Mouse (Mus musculus) olfactory bulb, adult 2 months (tissue): ENCODE measurements around the gene Coro2a. TPM values are rescaled to one million over a fixed set of nuclear protein-coding genes. Genes with fewer than 3 reads are reported as not detected.

ENCODE experiments used
- H3K27ac ChIP-seq: fragments of 200-500 bp; 2 replicates; pipeline ENCODE4 v1.5.1; 2012; ENCODE audit warnings: low read depth, low read length; ENCODE audit not compliant: insufficient read depth
- H3K4me1 ChIP-seq: fragments of 200-500 bp; 2 replicates; pipeline ENCODE4 v1.6.1; 2012; ENCODE audit warnings: low read length; ENCODE audit not compliant: control insufficient read depth, insufficient read depth
- H3K4me3 ChIP-seq: fragments of 200-500 bp; 2 replicates; pipeline ENCODE4 v1.5.1; 2012; ENCODE audit warnings: mild to moderate bottlenecking, low read depth, low read length, moderate library complexity; ENCODE audit not compliant: insufficient read depth
- CTCF ChIP-seq: fragments of 200-500 bp; IDR thresholded peaks from 2 replicates; pipeline ENCODE4 v1.5.1; 2012; ENCODE audit warnings: low read depth, mild to moderate bottlenecking, low read length, moderate library complexity; ENCODE audit not compliant: insufficient read depth
- POLR2A ChIP-seq: fragments of 200-500 bp; IDR thresholded peaks from 2 replicates; pipeline ENCODE4 v1.6.1; 2012; ENCODE audit warnings: mild to moderate bottlenecking, low read depth, low read length, moderate library complexity; ENCODE audit not compliant: insufficient read depth
- WGBS: fragments of 180-500 bp; shearing (Covaris S2); methylation state at CpG from one replicate; pipeline ENCODE4 v1.1.7; 2018; 5-methylcytosine and 5-hydroxymethylcytosine counted together
- polyA plus RNA-seq: library from polyadenylated mRNA; stranded (reverse); fragments of >200 nt; gene quantifications from 2 replicates; pipeline ENCODE4 v1.2.4, GENCODE M21; 2012; ENCODE audit warnings: low replicate concordance; ENCODE audit not compliant: missing spikeins, insufficient read depth, insufficient read length

Coro2a gene
- polyA plus RNA-seq, 1 experiment: not detected

DNA sequence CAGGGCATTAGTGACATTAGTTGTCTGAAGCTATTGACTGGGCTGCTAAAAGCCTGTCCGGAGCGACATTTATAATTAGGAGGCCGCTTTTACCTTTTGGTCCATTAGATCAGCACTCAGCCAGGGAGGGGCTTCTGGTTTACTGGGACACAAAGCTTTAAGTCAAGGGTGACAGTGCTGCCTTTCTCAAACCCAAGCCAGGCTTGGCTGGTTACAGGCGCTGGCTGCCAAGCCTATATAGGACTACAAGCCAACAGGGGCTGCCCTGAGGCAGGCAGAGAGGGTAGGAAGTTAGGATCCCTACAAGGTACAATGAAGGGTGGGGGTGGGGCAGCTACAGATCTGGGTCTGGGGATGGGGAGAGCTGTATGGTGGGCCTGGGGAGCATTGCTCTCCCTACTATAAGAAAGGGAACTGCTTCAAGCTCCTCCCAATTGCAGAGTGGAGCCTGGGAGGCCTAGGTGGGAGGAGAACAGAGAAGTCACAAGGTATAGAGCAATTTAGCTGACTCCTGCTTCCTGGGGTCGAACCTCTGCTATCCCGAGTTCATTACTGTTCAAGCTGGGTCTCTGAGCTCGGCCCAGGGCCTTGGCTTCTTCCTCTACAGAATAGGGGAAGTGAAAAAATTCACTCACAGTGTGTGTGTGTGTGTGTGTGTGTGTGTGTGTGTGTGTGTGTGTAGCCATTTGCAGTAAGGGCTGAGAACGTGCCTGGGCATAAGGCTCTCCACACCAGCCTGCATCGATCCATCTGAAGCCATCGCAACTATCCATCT is 47.5 kb downstream of the Coro2a start:
- no peak for TF ChIP-seq POLR2A
- TF ChIP-seq CTCF: no peak
- H3K27ac ChIP-seq: no peak overlapping the region
- no peak overlapping the region for H3K4me3 ChIP-seq
- 0 out of 2 replicates have a peak, but pooled peaks cover 3% of the 10 kb centered on the region for H3K4me1 ChIP-seq
- WGBS: 82% methylated on average over 10 of the region's 10 CpGs

DNA sequence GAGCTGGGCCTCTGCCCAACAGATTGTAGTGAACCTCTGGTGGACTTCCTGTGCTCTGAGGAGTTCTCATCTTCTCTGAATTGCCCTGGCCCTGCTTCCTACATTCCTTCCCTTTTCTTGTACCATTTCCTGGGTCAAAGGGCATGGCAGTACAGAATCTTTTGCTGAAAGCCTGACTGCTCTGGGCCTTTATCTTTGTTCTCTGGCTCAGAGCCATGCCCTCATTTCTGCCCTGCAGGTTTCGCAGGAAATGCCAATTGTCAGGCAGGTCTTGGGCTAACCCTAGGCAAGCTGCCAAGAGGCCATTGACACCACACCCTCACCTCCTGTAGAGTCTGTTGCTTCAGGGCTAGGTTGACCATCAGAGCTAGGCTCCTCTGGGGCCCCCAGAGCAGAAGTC is 48.1 kb downstream of the Coro2a start:
- TF ChIP-seq CTCF (no peak), POLR2A (no peak)
- no peak overlapping the region for H3K4me3 ChIP-seq
- 0 out of 2 replicates have a peak, but pooled peaks cover 3% of the 10 kb centered on the region for H3K4me1 ChIP-seq
- H3K27ac ChIP-seq: no peak overlapping the region
- 91% methylated on average over 1 of the region's 1 CpGs for WGBS

GRCm38 (mm10) chr4:46550406-46550805 is 51.6 kb downstream of the Coro2a start:
- Histone ChIP-seq H3K27ac (no peak overlapping the region), H3K4me3 (no peak overlapping the region), H3K4me1 (0 out of 2 replicates have a peak, but pooled peaks cover 3% of the 10 kb centered on the region)
- TF ChIP-seq POLR2A (no peak), CTCF (no peak)
- WGBS: 61% methylated on average over 8 of the region's 8 CpGs

DNA sequence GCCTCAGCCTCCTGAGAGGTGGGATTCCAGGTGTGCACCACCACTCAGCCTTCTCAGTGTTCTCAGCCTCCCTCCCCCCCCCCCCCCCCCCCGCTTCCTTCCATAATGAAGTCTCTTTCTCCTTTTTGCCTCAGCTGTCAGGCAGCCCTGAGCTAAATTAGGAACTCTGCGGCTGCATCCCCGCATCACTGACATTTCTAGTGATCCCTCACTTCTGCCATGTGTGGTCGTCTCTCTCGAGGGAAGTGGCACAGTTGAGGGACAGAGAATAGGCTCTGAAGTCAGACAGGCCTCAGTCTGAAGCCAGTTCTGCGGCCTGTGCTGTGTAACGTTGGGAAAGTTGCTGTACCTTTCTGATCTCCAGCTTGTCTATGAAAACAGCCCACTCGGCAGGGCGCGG is 52.0 kb downstream of the Coro2a start:
- Histone ChIP-seq H3K4me1 (0 out of 2 replicates have a peak, but pooled peaks cover 3% of the 10 kb centered on the region), H3K4me3 (no peak overlapping the region), H3K27ac (no peak overlapping the region)
- 69% methylated on average over 10 of the region's 10 CpGs for WGBS
- no peak for TF ChIP-seq CTCF
- TF ChIP-seq POLR2A: no peak

- Histone ChIP-seq H3K4me1 (0 out of 2 replicates have a peak, but pooled peaks cover 3% of the 10 kb centered on the region), H3K27ac (no peak overlapping the region), H3K4me3 (no peak overlapping the region)
- 45% methylated on average over 6 of the region's 6 CpGs for WGBS
- no peak for TF ChIP-seq CTCF
Observed at GRCm38 (mm10) chr4:46546709-46547108, 55.3 kb downstream of the Coro2a start.

- Histone ChIP-seq H3K27ac (no peak overlapping the region), H3K4me3 (no peak overlapping the region), H3K4me1 (0 out of 2 replicates have a peak, but pooled peaks cover 3% of the 10 kb centered on the region)
- WGBS: 30% methylated on average over 9 of the region's 9 CpGs
- TF ChIP-seq CTCF (no peak), POLR2A (no peak)
Observed at GRCm38 (mm10) chr4:46545498-46545897, 56.5 kb downstream of the Coro2a start.

DNA sequence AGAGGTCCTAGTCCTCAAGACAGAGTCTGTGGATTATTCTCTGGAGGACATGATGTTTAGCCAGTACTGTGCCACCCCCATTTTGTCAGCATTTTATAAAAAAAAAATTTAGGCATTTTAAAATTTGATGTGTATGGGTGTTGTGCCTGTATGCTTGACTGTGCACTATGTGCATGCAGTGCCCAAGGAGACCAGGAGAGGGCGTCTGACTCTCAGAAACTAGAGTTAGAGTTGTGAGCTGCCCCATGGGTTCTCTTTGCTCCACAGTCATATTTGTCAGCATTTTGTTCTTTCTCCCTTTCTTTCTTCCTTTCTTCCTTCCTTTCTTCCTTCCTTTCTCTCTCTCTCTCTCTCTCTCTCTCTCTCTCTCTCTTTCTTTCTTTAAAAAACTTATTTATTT is 57.7 kb downstream of the Coro2a start:
- H3K4me1 ChIP-seq: no peaks in the 10 kb centered on the region
- TF ChIP-seq POLR2A: no peak
- no peak for TF ChIP-seq CTCF
- 43% methylated on average over 1 of the region's 1 CpGs for WGBS
- no peak overlapping the region for H3K27ac ChIP-seq
- no peak overlapping the region for H3K4me3 ChIP-seq

DNA sequence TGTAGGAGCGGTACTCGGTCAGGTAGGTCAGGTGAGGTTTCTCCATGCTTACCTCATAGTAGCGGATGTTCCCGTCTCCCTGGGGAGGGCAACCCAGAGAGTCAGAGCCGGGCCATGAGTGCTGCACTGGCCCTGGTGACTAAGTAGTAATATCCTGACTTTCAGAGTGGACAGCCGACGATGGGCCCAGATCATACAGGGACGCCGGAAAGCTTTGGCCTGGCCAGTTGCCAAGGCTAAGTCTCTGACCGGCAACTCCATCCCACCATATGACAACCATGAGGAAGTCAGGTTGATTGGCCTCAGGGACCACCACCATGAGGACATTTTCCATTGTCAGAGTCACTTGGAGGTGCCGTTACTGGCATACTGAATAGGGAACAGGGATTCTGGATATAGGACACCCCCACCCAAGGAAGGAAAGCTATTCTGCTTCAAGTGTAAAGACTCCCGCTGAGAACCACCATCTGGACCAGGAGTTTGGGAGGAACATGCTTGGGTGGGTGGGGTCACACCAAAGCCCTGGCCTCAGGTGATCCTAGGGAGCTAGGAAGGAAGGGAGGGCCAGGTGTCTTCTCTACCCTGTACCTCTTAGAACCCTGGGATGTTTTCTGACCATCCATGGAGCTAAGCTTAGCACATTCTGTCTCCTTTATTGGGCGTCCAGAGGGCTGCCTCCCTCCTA is 58.5 kb downstream of the Coro2a start:
- TF ChIP-seq POLR2A (no peak), CTCF (no peak)
- 92% methylated on average over 13 of the region's 13 CpGs for WGBS
- H3K4me3 ChIP-seq: no peak overlapping the region
- H3K4me1 ChIP-seq: no peaks in the 10 kb centered on the region
- H3K27ac ChIP-seq: no peak overlapping the region

DNA sequence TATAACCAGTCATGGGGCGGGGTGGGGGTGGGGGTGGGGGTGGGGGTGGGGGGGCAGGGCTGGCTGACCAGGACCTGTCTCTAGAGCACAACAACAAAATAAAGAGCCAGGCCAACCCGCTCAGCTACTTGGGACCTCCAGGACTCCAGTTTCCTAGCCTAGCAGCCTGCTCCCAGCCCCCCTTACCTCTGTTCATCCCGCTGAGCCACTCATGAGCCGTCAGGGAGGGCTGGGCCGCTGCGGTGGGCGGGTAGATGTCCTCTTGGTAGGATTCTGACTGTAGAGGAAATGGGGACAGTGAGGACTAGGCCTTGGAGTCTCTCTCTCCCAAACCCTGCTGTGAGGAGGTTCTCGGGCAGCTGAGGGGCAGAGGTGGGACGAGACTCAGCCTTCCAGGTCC is 60.3 kb downstream of the Coro2a start:
- no peaks in the 10 kb centered on the region for H3K4me1 ChIP-seq
- no peak overlapping the region for H3K27ac ChIP-seq
- 65% methylated on average over 9 of the region's 9 CpGs for WGBS
- TF ChIP-seq POLR2A (no peak), CTCF (no peak)
- no peak overlapping the region for H3K4me3 ChIP-seq
